Mouse (Mus musculus) cerebellum, postnatal 36 days (tissue): ENCODE data around the gene Strada.
"Not testable (repeated sequence)": the region's sequence is repeated elsewhere in the genome, so short reads cannot be mapped to it uniquely, and the experiment has no call there.

Experiments
- DNase-seq, 2 experiments: peaks; one replicate each; pipeline ENCODE4 v3.0.0; 2021 to 2022; ENCODE audit warnings: mixed read lengths in 2 of 2

Strada gene

GRCm38 (mm10) chr11:106154770-106155169 lies 47.2 kb downstream of the Strada start:
- no peak for DNase-seq

DNA sequence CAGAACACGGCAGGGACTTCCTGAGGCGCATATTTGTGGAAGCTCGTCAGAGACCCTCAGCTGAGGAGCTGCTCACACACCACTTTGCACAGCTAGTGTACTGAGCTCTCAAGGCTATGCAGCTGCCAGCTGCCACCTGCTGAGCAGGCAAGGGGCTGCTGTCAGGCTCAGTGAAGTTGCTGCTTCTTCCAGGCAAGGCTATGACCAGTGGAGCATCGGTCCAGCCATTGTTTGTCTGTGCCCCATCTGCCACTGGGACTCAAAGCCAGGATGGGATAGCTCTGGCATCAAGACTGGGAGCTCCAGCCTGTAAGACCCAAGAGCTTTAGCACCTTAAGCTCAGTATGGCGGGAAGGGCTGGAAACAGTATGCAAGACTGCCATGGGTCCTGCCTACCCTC lies 47.9 kb downstream of the Strada start:
- DNase-seq = no peak

DNA sequence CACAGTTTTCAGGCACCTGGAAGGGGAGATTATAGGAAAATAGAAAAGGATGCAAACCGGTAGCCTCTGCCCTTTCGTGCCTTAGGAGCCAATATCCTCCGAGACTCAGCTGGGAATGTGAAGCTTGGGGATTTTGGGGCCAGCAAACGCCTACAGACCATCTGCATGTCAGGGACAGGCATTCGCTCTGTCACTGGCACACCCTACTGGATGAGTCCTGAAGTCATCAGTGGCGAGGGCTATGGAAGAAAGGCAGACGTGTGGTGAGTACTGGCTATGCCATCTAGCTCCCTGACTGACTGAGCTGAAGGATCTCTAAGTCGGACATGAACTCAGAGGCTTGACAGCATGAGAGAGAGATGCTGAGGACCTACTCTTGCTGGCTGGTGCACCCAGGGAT lies 49.8 kb downstream of the Strada start:
- peak in 1 of 2 experiments; percentile 40 for DNase-seq

- DNase-seq = no peak
These were observed 50.7 kb downstream of the Strada start for GRCm38 (mm10) chr11:106151219-106151618.

GRCm38 (mm10) chr11:106134580-106135528 lies 67.1 kb downstream of the Strada start:
- peak; percentile 54 to 59 for DNase-seq

GRCm38 (mm10) chr11:106132516-106132915 lies 69.5 kb downstream of the Strada start:
- no peak for DNase-seq

DNA sequence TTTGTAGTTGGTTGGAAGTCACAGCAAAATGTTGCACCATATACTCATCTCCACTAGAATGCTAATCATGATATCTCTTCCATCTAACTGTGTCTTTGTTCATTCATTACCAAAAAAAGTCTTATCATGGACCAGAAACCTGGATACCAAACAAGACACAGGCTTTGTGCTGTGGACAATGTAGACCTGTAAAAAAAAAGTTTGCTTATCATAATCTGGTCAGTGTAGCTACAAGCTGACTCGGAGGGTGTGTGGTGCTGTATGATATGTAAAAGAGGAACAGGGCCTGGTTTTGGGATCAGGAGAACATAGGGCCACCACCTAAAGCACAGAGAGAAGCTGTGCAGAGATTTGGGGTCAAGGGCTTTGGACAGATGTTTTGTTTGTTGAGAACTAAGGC lies 72.5 kb downstream of the Strada start:
- DNase-seq = no peak

- DNase-seq = not testable (repeated sequence)
These were observed 75.1 kb downstream of the Strada start for GRCm38 (mm10) chr11:106126727-106127373.

- no peak for DNase-seq
These were observed 76.1 kb downstream of the Strada start for GRCm38 (mm10) chr11:106125827-106126226.

- no peak for DNase-seq
These were observed 77.2 kb downstream of the Strada start for GRCm38 (mm10) chr11:106124784-106125183.

- DNase-seq = no peak
These were observed 79.2 kb downstream of the Strada start for GRCm38 (mm10) chr11:106122736-106123135.

- DNase-seq = no peak
These were observed 79.7 kb downstream of the Strada start for GRCm38 (mm10) chr11:106122221-106122620.
